Mouse (Mus musculus) lung, embryonic 16.5 days (tissue): Measurements from ENCODE around the gene Snapin. TPM values are rescaled to one million over a fixed set of nuclear protein-coding genes. Genes with fewer than 3 reads are reported as not detected.

ENCODE experiments used
- ATAC-seq: fragments of 200-750 bp; cut with Nextera tagmentation; 2 replicates; pipeline ENCODE4 v1.8.0; 2017; ENCODE audit warnings: low read depth, mild to moderate bottlenecking, moderate library complexity
- H3K27ac ChIP-seq: fragments of 300-500 bp; sonication (generic); 2 replicates; pipeline ENCODE4 v1.5.1; 2014; ENCODE audit warnings: mild to moderate bottlenecking, control low read depth, low read length
- H3K27me3 ChIP-seq: fragments of 300-500 bp; sonication (generic); 2 replicates; pipeline ENCODE4 v1.6.1; 2014; ENCODE audit warnings: low read depth, low read length, mixed read lengths; ENCODE audit not compliant: control insufficient read depth, insufficient read depth
- H3K36me3 ChIP-seq: fragments of 300-500 bp; sonication (generic); 2 replicates; pipeline ENCODE4 v1.6.1; 2014; ENCODE audit warnings: low read length; ENCODE audit not compliant: control insufficient read depth, insufficient read depth
- H3K4me1 ChIP-seq: fragments of 300-500 bp; sonication (generic); replicated peaks from 2 replicates; pipeline ENCODE4 v1.6.1; 2014; ENCODE audit warnings: low read length, mixed read lengths; ENCODE audit not compliant: control insufficient read depth, insufficient read depth
- H3K4me2 ChIP-seq: fragments of 300-500 bp; sonication (generic); 2 replicates; pipeline ENCODE4 v1.6.1; 2014; ENCODE audit warnings: low read depth, low read length, control low read depth
- H3K4me3 ChIP-seq: fragments of 300-500 bp; sonication (generic); 2 replicates; pipeline ENCODE4 v1.5.1; 2014; ENCODE audit warnings: mild to moderate bottlenecking, low read length, control low read depth
- H3K9ac ChIP-seq: fragments of 300-500 bp; sonication (generic); 2 replicates; pipeline ENCODE4 v1.6.1; 2014; ENCODE audit warnings: low read length, control low read depth
- H3K9me3 ChIP-seq: fragments of 300-500 bp; sonication (generic); 2 replicates; pipeline ENCODE4 v1.6.1; 2016; ENCODE audit warnings: low read length; ENCODE audit not compliant: control insufficient read depth
- WGBS: fragments of 180-500 bp; shearing (Covaris S2); extraction: QIAGEN DNeasy Blood & Tissue Kit; methylation state at CpG from one replicate; pipeline ENCODE4 v1.1.7; 2014; 5-methylcytosine and 5-hydroxymethylcytosine counted together
- polyA plus RNA-seq: library from polyadenylated mRNA; unstranded; fragments of >200 nt; fragmentation: Nextera tagmentation; extraction: Ambion mirVana; gene quantifications from 2 replicates; pipeline ENCODE4 v1.2.1, GENCODE M21; 2015

The Snapin gene
- polyA plus RNA-seq, 1 experiment from 2014 or later = 86.4 TPM

- peak within 1 kb of the TSS; percentile 93 for H3K27ac ChIP-seq
- ATAC-seq = peak; percentile 94
- H3K9ac ChIP-seq = peak within 1 kb of the TSS; percentile 99
- no peaks in the 10 kb centered on the region for H3K27me3 ChIP-seq
- H3K4me3 ChIP-seq = peak within 1 kb of the TSS; percentile 98
- under 1% methylated on average over 60 of the region's 66 CpGs for WGBS
- no peaks in the 10 kb centered on the region for H3K9me3 ChIP-seq
- peaks cover 18% of the 10 kb centered on the region for H3K36me3 ChIP-seq
- peaks cover 24% of the 10 kb centered on the region for H3K4me1 ChIP-seq
- peak within 1 kb of the TSS; percentile 86 for H3K4me2 ChIP-seq
Observed at GRCm38 (mm10) chr3:90508950-90509746, 18.3 kb upstream of the Snapin start, which contains the start of gene Chtop. Gene Chtop, minus strand, starts transcription at chr3:90509498.

- peaks cover 22% of the 10 kb centered on the region for H3K36me3 ChIP-seq
- no peak for ATAC-seq
- peak overlapping the region; percentile 98 for H3K4me3 ChIP-seq
- 2% methylated on average over 20 of the region's 20 CpGs for WGBS
- H3K27me3 ChIP-seq = no peaks in the 10 kb centered on the region
- H3K9ac ChIP-seq = peak overlapping the region; percentile 99
- no peaks in the 10 kb centered on the region for H3K9me3 ChIP-seq
- peak overlapping the region; percentile 86 for H3K4me2 ChIP-seq
- H3K4me1 ChIP-seq = peaks cover 20% of the 10 kb centered on the region
- peak overlapping the region; percentile 93 for H3K27ac ChIP-seq
Observed at GRCm38 (mm10) chr3:90508287-90508949, 17.6 kb upstream of the Snapin start.

GRCm38 (mm10) chr3:90506362-90506761 lies 15.5 kb upstream of the Snapin start:
- H3K27me3 ChIP-seq = no peaks in the 10 kb centered on the region
- no peaks in the 10 kb centered on the region for H3K9me3 ChIP-seq
- no peak overlapping the region for H3K4me2 ChIP-seq
- no peak for ATAC-seq
- no peak overlapping the region for H3K4me3 ChIP-seq
- H3K9ac ChIP-seq = no peak overlapping the region
- H3K36me3 ChIP-seq = peaks cover 38% of the 10 kb centered on the region
- peaks cover 25% of the 10 kb centered on the region for H3K4me1 ChIP-seq
- WGBS = 56% methylated on average over 3 of the region's 3 CpGs
- H3K27ac ChIP-seq = no peak overlapping the region

GRCm38 (mm10) chr3:90505216-90505615 lies 14.4 kb upstream of the Snapin start:
- Histone ChIP-seq H3K4me3 (no peak overlapping the region), H3K4me1 (peaks cover 25% of the 10 kb centered on the region), H3K36me3 (peaks cover 42% of the 10 kb centered on the region), H3K9me3 (no peaks in the 10 kb centered on the region), H3K4me2 (no peak overlapping the region), H3K27me3 (no peaks in the 10 kb centered on the region), H3K9ac (no peak overlapping the region), H3K27ac (no peak overlapping the region)
- no peak for ATAC-seq
- WGBS = 84% methylated on average over 5 of the region's 5 CpGs

GRCm38 (mm10) chr3:90503444-90503843 lies 12.6 kb upstream of the Snapin start:
- Histone ChIP-seq H3K4me1 (peaks cover 22% of the 10 kb centered on the region), H3K36me3 (peaks cover 52% of the 10 kb centered on the region), H3K9me3 (no peaks in the 10 kb centered on the region), H3K27me3 (no peaks in the 10 kb centered on the region), H3K27ac (no peak overlapping the region), H3K4me2 (no peak overlapping the region), H3K9ac (no peak overlapping the region), H3K4me3 (no peak overlapping the region)
- WGBS = 55% methylated on average over 4 of the region's 4 CpGs
- no peak for ATAC-seq

- H3K4me2 ChIP-seq = no peak overlapping the region
- H3K27me3 ChIP-seq = no peaks in the 10 kb centered on the region
- peaks cover 50% of the 10 kb centered on the region for H3K36me3 ChIP-seq
- H3K27ac ChIP-seq = no peak overlapping the region
- no peaks in the 10 kb centered on the region for H3K9me3 ChIP-seq
- H3K4me3 ChIP-seq = no peak overlapping the region
- no peaks in the 10 kb centered on the region; the same call in 1 of the 2 replicates for H3K4me1 ChIP-seq
- ATAC-seq = no peak
- no peak overlapping the region for H3K9ac ChIP-seq
Observed at GRCm38 (mm10) chr3:90497597-90497996, 6.8 kb upstream of the Snapin start.

- H3K9ac ChIP-seq = no peak overlapping the region
- H3K36me3 ChIP-seq = peaks cover 36% of the 10 kb centered on the region
- no peak overlapping the region for H3K4me3 ChIP-seq
- no peaks in the 10 kb centered on the region for H3K27me3 ChIP-seq
- H3K4me1 ChIP-seq = no peaks in the 10 kb centered on the region; the same call in 1 of the 2 replicates
- no peak overlapping the region for H3K27ac ChIP-seq
- WGBS = 81% methylated on average over 7 of the region's 7 CpGs
- no peak overlapping the region for H3K4me2 ChIP-seq
- ATAC-seq = no peak
- H3K9me3 ChIP-seq = no peaks in the 10 kb centered on the region
Observed at GRCm38 (mm10) chr3:90495850-90496525, 5.2 kb upstream of the Snapin start.

- WGBS = 50% methylated on average over 4 of the region's 4 CpGs
- peak overlapping the region; percentile 32; the same call in 1 of the 2 replicates for H3K27ac ChIP-seq
- no peaks in the 10 kb centered on the region for H3K9me3 ChIP-seq
- ATAC-seq = no peak
- H3K4me3 ChIP-seq = no peak overlapping the region
- peaks cover 29% of the 10 kb centered on the region for H3K36me3 ChIP-seq
- H3K9ac ChIP-seq = no peak overlapping the region
- H3K27me3 ChIP-seq = no peaks in the 10 kb centered on the region
- H3K4me1 ChIP-seq = peaks cover 10% of the 10 kb centered on the region
- no peak overlapping the region for H3K4me2 ChIP-seq
Observed at GRCm38 (mm10) chr3:90493831-90494540, 3.2 kb upstream of the Snapin start.
